Mouse (Mus musculus): ENCODE measurements around the gene 2010300C02Rik. TPM values are rescaled to one million over a fixed set of nuclear protein-coding genes. Genes with fewer than 3 reads are reported as not detected.

2010300C02Rik gene
- polyA plus RNA-seq, 1 experiment from 2014 or later = 2.7 TPM

- Histone ChIP-seq H3K4me3 (no peak overlapping the region), H3K9me3 (no peaks in the 10 kb centered on the region), H3K4me1 (no peaks in the 10 kb centered on the region), H3K27ac (no peak overlapping the region), H3K27me3 (replicated peaks) (no peaks in the 10 kb centered on the region), H3K4me2 (no peak overlapping the region), H3K36me3 (replicated peaks) (no peaks in the 10 kb centered on the region), H3K9ac (no peak overlapping the region)
- 90% methylated on average over 10 of the region's 10 CpGs for WGBS
- ATAC-seq (replicated peaks) = no peak
These were observed 72.8 kb downstream of the 2010300C02Rik start for GRCm38 (mm10) chr1:37647066-37647465.

GRCm38 (mm10) chr1:37644501-37644900, 75.4 kb downstream of the 2010300C02Rik start:
- no peaks in the 10 kb centered on the region for H3K27me3 ChIP-seq (replicated peaks)
- H3K27ac ChIP-seq = no peak overlapping the region
- no peak overlapping the region for H3K4me2 ChIP-seq
- H3K4me1 ChIP-seq = no peaks in the 10 kb centered on the region
- H3K9me3 ChIP-seq = no peaks in the 10 kb centered on the region
- ATAC-seq (replicated peaks) = no peak
- WGBS = 93% methylated on average over 16 of the region's 16 CpGs
- H3K9ac ChIP-seq = no peak overlapping the region
- no peaks in the 10 kb centered on the region for H3K36me3 ChIP-seq (replicated peaks)
- no peak overlapping the region for H3K4me3 ChIP-seq

DNA sequence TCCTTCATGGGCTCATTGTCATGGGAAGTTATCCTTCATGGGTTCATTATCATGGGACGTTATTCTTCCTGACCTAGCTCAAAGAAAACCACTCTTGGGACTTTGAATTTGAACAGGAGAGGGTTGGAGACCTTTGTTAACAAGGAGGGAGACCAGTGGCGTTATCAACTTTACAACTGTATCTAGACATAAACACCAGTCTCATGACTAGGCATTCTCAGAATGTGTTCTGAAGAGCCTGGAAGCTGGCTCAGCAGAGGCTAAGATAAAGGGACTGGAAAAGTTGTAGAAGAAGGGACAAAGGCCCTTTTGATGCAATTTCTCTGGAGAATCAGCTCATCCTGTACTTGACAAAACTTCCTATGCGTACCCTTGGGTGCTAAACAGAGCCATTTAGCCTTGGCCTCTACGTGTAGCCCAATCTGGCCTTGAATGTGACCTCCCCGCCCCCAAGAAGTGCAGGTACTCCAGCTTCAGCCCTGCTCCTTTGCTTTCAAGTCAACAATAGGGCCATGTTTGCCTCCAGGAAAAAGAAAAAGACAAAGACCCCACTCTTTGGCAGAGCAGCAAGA, 76.0 kb downstream of the 2010300C02Rik start:
- Histone ChIP-seq H3K9ac (no peak overlapping the region), H3K27ac (no peak overlapping the region), H3K36me3 (replicated peaks) (no peaks in the 10 kb centered on the region), H3K9me3 (no peaks in the 10 kb centered on the region), H3K4me1 (0 out of 2 replicates have a peak, but pooled peaks cover 2% of the 10 kb centered on the region), H3K4me2 (no peak overlapping the region), H3K4me3 (no peak overlapping the region), H3K27me3 (replicated peaks) (no peaks in the 10 kb centered on the region)
- no peak for ATAC-seq (replicated peaks)
- WGBS = 85% methylated on average over 5 of the region's 5 CpGs

DNA sequence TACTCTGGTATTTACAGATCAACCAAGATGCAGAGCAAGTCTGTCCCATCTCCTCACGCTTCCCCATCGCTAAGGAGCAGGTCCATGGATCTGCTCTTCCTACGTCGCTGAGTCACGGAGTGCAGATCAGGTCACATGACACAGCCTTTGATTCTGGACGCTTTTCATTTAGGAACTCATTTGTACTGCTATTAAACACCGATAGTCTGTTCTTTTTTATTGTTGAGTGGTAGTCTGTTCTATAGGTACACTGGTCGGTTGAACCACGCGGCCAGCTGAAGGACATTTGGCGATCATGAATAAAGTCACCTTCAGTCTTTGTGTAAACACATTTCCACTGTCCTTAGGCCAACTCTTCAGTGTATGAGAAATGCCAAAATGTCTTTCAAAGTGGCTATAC, 78.5 kb downstream of the 2010300C02Rik start:
- no peak for ATAC-seq (replicated peaks)
- 88% methylated on average over 11 of the region's 11 CpGs for WGBS
- H3K36me3 ChIP-seq (replicated peaks) = no peaks in the 10 kb centered on the region

GRCm38 (mm10) chr1:37639101-37639500, 80.8 kb downstream of the 2010300C02Rik start:
- no peak overlapping the region for H3K27ac ChIP-seq
- 0 out of 2 replicates have a peak, but pooled peaks cover 4% of the 10 kb centered on the region for H3K4me1 ChIP-seq
- H3K36me3 ChIP-seq (replicated peaks) = no peaks in the 10 kb centered on the region
- peak; percentile 85 for ATAC-seq (replicated peaks)
- peak overlapping the region; percentile 37 for H3K4me2 ChIP-seq
- WGBS = 15% methylated on average over 10 of the region's 10 CpGs
- H3K4me3 ChIP-seq = no peak overlapping the region
- no peaks in the 10 kb centered on the region for H3K9me3 ChIP-seq
- no peaks in the 10 kb centered on the region for H3K27me3 ChIP-seq (replicated peaks)
- H3K9ac ChIP-seq = no peak overlapping the region

More for the DNA sequence above, 78.5 kb downstream of the 2010300C02Rik start:
- H3K4me1 ChIP-seq = 0 out of 2 replicates have a peak, but pooled peaks cover 4% of the 10 kb centered on the region
- no peaks in the 10 kb centered on the region for H3K9me3 ChIP-seq
- no peak overlapping the region for H3K4me2 ChIP-seq
- H3K27me3 ChIP-seq (replicated peaks) = no peaks in the 10 kb centered on the region
- H3K27ac ChIP-seq = no peak overlapping the region
- no peak overlapping the region for H3K9ac ChIP-seq
- no peak overlapping the region for H3K4me3 ChIP-seq

DNA sequence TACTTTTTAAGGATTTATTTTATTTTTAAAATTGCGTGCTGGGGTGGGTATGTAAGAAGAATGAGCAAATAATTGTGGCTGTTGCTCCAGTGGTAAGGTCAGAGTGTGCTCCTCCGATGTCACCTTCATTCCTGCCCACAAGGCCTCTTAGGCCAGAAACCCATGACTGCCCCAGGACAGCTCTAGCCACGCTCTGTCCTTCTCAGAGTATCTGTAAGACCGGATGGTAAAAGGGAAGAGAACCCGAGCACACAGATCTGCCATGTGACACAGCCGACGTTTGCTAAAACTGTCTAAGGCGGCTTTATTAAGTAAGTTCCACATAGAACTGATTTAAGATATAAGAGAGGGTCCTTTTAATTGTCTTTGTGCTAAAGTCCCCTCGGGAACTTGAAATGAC, 81.3 kb downstream of the 2010300C02Rik start:
- H3K27ac ChIP-seq = no peak overlapping the region
- no peak overlapping the region for H3K4me3 ChIP-seq
- no peaks in the 10 kb centered on the region for H3K36me3 ChIP-seq (replicated peaks)
- H3K27me3 ChIP-seq (replicated peaks) = no peaks in the 10 kb centered on the region
- 0 out of 2 replicates have a peak, but pooled peaks cover 4% of the 10 kb centered on the region for H3K4me1 ChIP-seq
- H3K9me3 ChIP-seq = no peaks in the 10 kb centered on the region
- H3K9ac ChIP-seq = no peak overlapping the region
- peak overlapping the region; percentile 37; the same call in 1 of the 2 replicates for H3K4me2 ChIP-seq
- no peak for ATAC-seq (replicated peaks)
- WGBS = 86% methylated on average over 9 of the region's 9 CpGs

- Histone ChIP-seq H3K4me2 (no peak overlapping the region), H3K4me1 (0 out of 2 replicates have a peak, but pooled peaks cover 4% of the 10 kb centered on the region), H3K27ac (no peak overlapping the region), H3K9ac (no peak overlapping the region), H3K9me3 (no peaks in the 10 kb centered on the region), H3K27me3 (replicated peaks) (no peaks in the 10 kb centered on the region), H3K36me3 (replicated peaks) (no peaks in the 10 kb centered on the region), H3K4me3 (no peak overlapping the region)
- WGBS = 76% methylated on average over 11 of the region's 11 CpGs
- ATAC-seq (replicated peaks) = no peak
These were observed 82.3 kb downstream of the 2010300C02Rik start for GRCm38 (mm10) chr1:37637571-37637970.

DNA sequence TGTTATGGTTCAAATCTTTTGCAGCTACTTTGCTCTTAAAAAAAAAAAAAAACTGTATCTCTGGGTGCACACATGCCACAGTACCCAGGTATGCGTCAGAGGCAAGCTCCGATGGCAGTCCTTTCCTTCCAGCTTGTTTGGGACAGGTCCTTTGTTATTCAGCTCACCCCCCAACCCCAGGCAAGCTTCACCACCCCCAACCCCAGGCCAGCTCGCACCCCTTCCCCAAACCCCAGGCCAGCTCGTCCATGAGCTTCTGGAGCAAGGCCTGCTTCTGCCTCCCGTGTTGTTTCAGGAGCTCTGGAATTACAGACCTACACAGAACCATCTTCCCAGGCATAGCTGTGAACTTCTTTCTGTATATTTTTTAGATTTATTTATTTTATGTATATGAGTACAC, 83.1 kb downstream of the 2010300C02Rik start:
- H3K4me1 ChIP-seq = 0 out of 2 replicates have a peak, but pooled peaks cover 4% of the 10 kb centered on the region
- H3K4me2 ChIP-seq = no peak overlapping the region
- no peak overlapping the region for H3K27ac ChIP-seq
- H3K4me3 ChIP-seq = no peak overlapping the region
- H3K36me3 ChIP-seq (replicated peaks) = no peaks in the 10 kb centered on the region
- no peak overlapping the region for H3K9ac ChIP-seq
- no peaks in the 10 kb centered on the region for H3K27me3 ChIP-seq (replicated peaks)
- ATAC-seq (replicated peaks) = no peak
- H3K9me3 ChIP-seq = no peaks in the 10 kb centered on the region
- 85% methylated on average over 5 of the region's 5 CpGs for WGBS

- 0 out of 2 replicates have a peak, but pooled peaks cover 4% of the 10 kb centered on the region for H3K4me1 ChIP-seq
- H3K27ac ChIP-seq = no peak overlapping the region
- H3K36me3 ChIP-seq (replicated peaks) = no peaks in the 10 kb centered on the region
- H3K4me3 ChIP-seq = no peak overlapping the region
- 42% methylated on average over 2 of the region's 2 CpGs for WGBS
- H3K9me3 ChIP-seq = no peaks in the 10 kb centered on the region
- ATAC-seq (replicated peaks) = no peak
- H3K4me2 ChIP-seq = no peak overlapping the region
- no peak overlapping the region for H3K9ac ChIP-seq
- H3K27me3 ChIP-seq (replicated peaks) = no peaks in the 10 kb centered on the region
These were observed 83.7 kb downstream of the 2010300C02Rik start for GRCm38 (mm10) chr1:37636169-37636568.

DNA sequence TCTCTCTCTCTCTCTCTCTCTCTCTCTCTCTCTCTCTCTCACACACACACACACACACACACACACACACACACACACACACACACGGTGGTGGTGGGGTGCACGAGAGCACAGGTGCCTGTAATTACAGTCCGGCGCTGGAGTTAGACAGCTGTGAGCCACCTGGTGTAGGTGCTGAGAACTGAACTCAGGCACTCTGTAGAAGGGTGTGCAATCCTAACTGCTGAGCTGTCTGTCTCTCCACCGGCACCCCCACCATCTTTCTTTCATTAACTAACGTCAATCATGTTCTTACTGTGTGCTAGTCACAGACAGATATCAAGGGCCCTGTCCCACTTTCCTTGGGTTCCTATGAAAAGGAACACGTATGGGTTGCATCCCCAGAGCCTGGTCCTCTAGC, 84.2 kb downstream of the 2010300C02Rik start:
- no peak overlapping the region for H3K9ac ChIP-seq
- 72% methylated on average over 7 of the region's 7 CpGs for WGBS
- no peak overlapping the region for H3K27ac ChIP-seq
- H3K4me2 ChIP-seq = no peak overlapping the region
- 0 out of 2 replicates have a peak, but pooled peaks cover 4% of the 10 kb centered on the region for H3K4me1 ChIP-seq
- no peak overlapping the region for H3K4me3 ChIP-seq
- no peaks in the 10 kb centered on the region for H3K27me3 ChIP-seq (replicated peaks)
- H3K9me3 ChIP-seq = no peaks in the 10 kb centered on the region
- ATAC-seq (replicated peaks) = no peak
- no peaks in the 10 kb centered on the region for H3K36me3 ChIP-seq (replicated peaks)

DNA sequence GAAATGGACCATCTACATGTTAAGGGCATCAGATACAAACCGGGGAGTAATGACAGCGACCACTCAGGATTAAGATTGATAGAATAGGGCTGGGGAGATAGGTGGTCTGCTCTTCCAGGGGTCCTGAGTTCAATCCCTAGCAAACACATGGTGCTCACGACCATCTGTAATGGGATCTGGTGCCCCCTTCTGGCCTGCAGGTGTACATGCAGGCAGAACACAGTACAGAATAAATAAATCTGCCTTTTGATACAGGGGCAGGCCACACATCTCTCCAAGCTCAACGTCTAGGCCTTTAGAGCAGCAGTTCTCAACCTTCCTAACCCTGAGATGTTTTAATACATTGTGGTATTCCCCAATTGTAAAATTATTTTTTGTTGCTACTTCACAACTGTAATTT, 85.2 kb downstream of the 2010300C02Rik start:
- Histone ChIP-seq H3K4me1 (0 out of 2 replicates have a peak, but pooled peaks cover 4% of the 10 kb centered on the region), H3K27me3 (replicated peaks) (no peaks in the 10 kb centered on the region), H3K27ac (no peak overlapping the region), H3K9ac (no peak overlapping the region), H3K9me3 (no peaks in the 10 kb centered on the region), H3K4me2 (no peak overlapping the region), H3K4me3 (no peak overlapping the region), H3K36me3 (replicated peaks) (no peaks in the 10 kb centered on the region)
- WGBS = 30% methylated on average over 4 of the region's 4 CpGs
- no peak for ATAC-seq (replicated peaks)

GRCm38 (mm10) chr1:37633516-37633915, 86.4 kb downstream of the 2010300C02Rik start:
- ATAC-seq (replicated peaks) = no peak
- Histone ChIP-seq H3K9ac (no peak overlapping the region), H3K27me3 (replicated peaks) (no peaks in the 10 kb centered on the region), H3K9me3 (no peaks in the 10 kb centered on the region), H3K27ac (no peak overlapping the region), H3K36me3 (replicated peaks) (no peaks in the 10 kb centered on the region), H3K4me2 (no peak overlapping the region), H3K4me1 (no peaks in the 10 kb centered on the region), H3K4me3 (no peak overlapping the region)
- WGBS = 75% methylated on average over 5 of the region's 5 CpGs

DNA sequence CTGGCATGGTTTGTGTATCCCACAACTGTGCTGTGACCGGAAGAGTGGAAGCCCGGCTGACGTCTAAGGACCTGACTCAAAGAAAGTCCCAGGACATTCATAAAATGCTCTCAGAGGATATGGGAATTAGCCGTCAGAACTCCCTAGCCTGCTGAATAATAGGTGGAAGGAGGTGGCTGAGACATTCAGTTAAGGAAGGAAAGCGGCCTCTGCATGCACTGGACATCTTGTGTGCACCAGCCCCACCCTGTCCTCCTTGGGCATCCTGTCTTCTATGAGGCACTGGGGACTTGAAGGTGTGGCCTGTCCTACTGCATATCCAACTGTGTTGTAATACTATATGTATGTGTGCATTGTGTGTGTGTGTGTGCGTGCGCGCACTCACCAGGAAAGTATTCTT, 87.5 kb downstream of the 2010300C02Rik start:
- Histone ChIP-seq H3K36me3 (replicated peaks) (no peaks in the 10 kb centered on the region), H3K9ac (no peak overlapping the region), H3K4me1 (no peaks in the 10 kb centered on the region), H3K4me2 (no peak overlapping the region), H3K4me3 (no peak overlapping the region), H3K9me3 (no peaks in the 10 kb centered on the region), H3K27me3 (replicated peaks) (no peaks in the 10 kb centered on the region), H3K27ac (no peak overlapping the region)
- ATAC-seq (replicated peaks) = no peak
- 90% methylated on average over 8 of the region's 8 CpGs for WGBS

Measured in midbrain, embryonic 15.5 days (tissue).